Mouse (Mus musculus) thymus, postnatal 10 days (tissue): ENCODE measurements around the gene AU040320.

Experiments used
- DNase-seq, 2 experiments: peaks; one replicate each; pipeline ENCODE4 v3.0.0; 2021; ENCODE audit warnings: low spot score in 2 of 2

Gene AU040320

GRCm38 (mm10) chr4:126782996-126783395 is 29.7 kb downstream of the AU040320 start:
- no peak for DNase-seq

GRCm38 (mm10) chr4:126792341-126793102 is 39.2 kb downstream of the AU040320 start:
- DNase-seq, result no peak

GRCm38 (mm10) chr4:126802174-126802573 is 48.8 kb downstream of the AU040320 start:
- no peak for DNase-seq

GRCm38 (mm10) chr4:126803268-126803873 is 50.0 kb downstream of the AU040320 start:
- DNase-seq, result no peak

GRCm38 (mm10) chr4:126805741-126806140 is 52.4 kb downstream of the AU040320 start:
- DNase-seq, result no peak

GRCm38 (mm10) chr4:126806692-126807427 is 53.5 kb downstream of the AU040320 start:
- DNase-seq, result no peak

- DNase-seq, result no peak
Observed at GRCm38 (mm10) chr4:126810566-126810965, 57.2 kb downstream of the AU040320 start.

- no peak for DNase-seq
Observed at GRCm38 (mm10) chr4:126813212-126813611, 59.9 kb downstream of the AU040320 start.

GRCm38 (mm10) chr4:126814854-126815253 is 61.5 kb downstream of the AU040320 start:
- no peak for DNase-seq

- DNase-seq, result no peak
Observed at GRCm38 (mm10) chr4:126822891-126823882, 69.8 kb downstream of the AU040320 start.

GRCm38 (mm10) chr4:126823917-126824316 is 70.6 kb downstream of the AU040320 start:
- DNase-seq, result no peak

GRCm38 (mm10) chr4:126831122-126831521 is 77.8 kb downstream of the AU040320 start:
- no peak for DNase-seq

- DNase-seq, result no peak
Observed at GRCm38 (mm10) chr4:126838799-126839198, 85.5 kb downstream of the AU040320 start.

- DNase-seq, result peak; percentile 29 to 77
Observed at GRCm38 (mm10) chr4:126839873-126840272, 86.5 kb downstream of the AU040320 start.

GRCm38 (mm10) chr4:126840996-126841560 is 87.7 kb downstream of the AU040320 start:
- DNase-seq, result no peak

GRCm38 (mm10) chr4:126842911-126843310 is 89.6 kb downstream of the AU040320 start:
- DNase-seq, result no peak

- DNase-seq, result no peak
Observed at GRCm38 (mm10) chr4:126845664-126846063, 92.3 kb downstream of the AU040320 start.

- no peak for DNase-seq
Observed at GRCm38 (mm10) chr4:126846971-126847370, 93.6 kb downstream of the AU040320 start.

- DNase-seq, result peak in 1 of 2 experiments; percentile 18
Observed at GRCm38 (mm10) chr4:126850019-126850777, 96.9 kb downstream of the AU040320 start.

GRCm38 (mm10) chr4:126850778-126851080 is 97.4 kb downstream of the AU040320 start:
- no peak for DNase-seq
